Mouse (Mus musculus): Measurements from ENCODE around the gene Ddc. TPM values are rescaled to one million over a fixed set of nuclear protein-coding genes. Genes with fewer than 3 reads are reported as not detected.
A peak's percentile ranks its signal among the peaks of the same experiment; 100 is the strongest.

Gene Ddc
- total and polyA plus RNA-seq, 3 experiments: 0.17 to 0.33 TPM; not detected in 1

DNA sequence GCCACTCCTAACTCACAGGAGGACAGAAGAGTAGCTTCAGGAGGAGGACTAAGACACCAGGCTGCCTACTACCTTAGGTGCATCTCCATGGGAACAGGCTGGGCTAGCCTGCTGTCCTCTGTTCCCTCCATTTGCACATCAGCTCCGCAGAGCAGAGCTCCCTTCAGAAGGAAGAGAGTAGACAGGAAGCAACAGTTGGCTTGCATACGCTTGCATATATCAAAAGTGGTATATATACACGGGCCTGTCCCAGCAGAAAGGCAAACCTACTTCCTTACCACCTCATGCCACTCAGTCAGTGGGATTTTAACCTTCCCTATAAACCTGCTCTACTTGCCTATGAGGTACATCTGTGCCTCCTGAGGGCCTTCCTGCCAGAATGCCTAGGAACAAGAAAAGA lies 9.2 kb downstream of the Ddc start:
- Histone ChIP-seq H3K4me3 (replicated peaks in 1 of 3; ENCODE audit: low read depth in 2 of 3, low read length in 2 of 3, poor library complexity in 1 of 3) (no peak overlapping the region), H3K27me3 (replicated peaks) (no peaks in the 10 kb centered on the region), H3K4me1 (ENCODE audit: control insufficient read depth in 1 of 2, insufficient read depth in 2 of 2) (peaks cover 17 to 71% of the 10 kb centered on the region in 2 experiments), H3K4me2 (ENCODE audit: insufficient read depth, low read depth, poor library complexity, severe bottlenecking) (no peak overlapping the region), H3K27ac (ENCODE audit: insufficient read depth, low read depth) (no peak overlapping the region), H3K79me2 (replicated peaks; ENCODE audit: control insufficient read depth, extremely low read depth, insufficient read depth, poor library complexity, severe bottlenecking) (no peaks in the 10 kb centered on the region), H3K9ac (ENCODE audit: insufficient read depth, low read depth) (no peak overlapping the region), H3K9me3 (replicated peaks; ENCODE audit: low read length) (no peaks in the 10 kb centered on the region), H3K36me3 (replicated peaks in 1 of 2; ENCODE audit: control insufficient read depth in 1 of 2, insufficient read depth in 1 of 2, low read length in 1 of 2) (no peaks in the 10 kb centered on the region)
- no peak for DNase-seq (ENCODE audit: extremely low read depth)
- TF ChIP-seq UBTF (IDR thresholded peaks at IDR 0.05; ENCODE audit: low read depth, low read length) (no peak), EP300 (IDR thresholded peaks at IDR 0.05; ENCODE audit: low read length) (no peak), ZMIZ1 (IDR thresholded peaks at IDR 0.05; ENCODE audit: low read depth, low read length) (no peak), PAX5 (IDR thresholded peaks at IDR 0.05; ENCODE audit: low read length) (no peak), BHLHE40 (IDR thresholded peaks at IDR 0.05; ENCODE audit: low read depth, low read length) (no peak)
- in situ Hi-C loops (cut with MboI; ENCODE audit: low pct_ligation_motif_present, low pct_unique_long_range_greater_than_20kb, low sequenced_read_pairs): no loop called here
- dilution Hi-C loops (cut with MboI; ENCODE audit: extremely low pct_ligation_motif_present, extremely low pct_unique_long_range_greater_than_20kb, low sequenced_read_pairs): no loop called here

GRCm38 (mm10) chr11:11888051-11888450 lies 9.9 kb downstream of the Ddc start:
- no peaks in the 10 kb centered on the region for H3K36me3 ChIP-seq (replicated peaks in 1 of 2; ENCODE audit: control insufficient read depth in 1 of 2, insufficient read depth in 1 of 2, low read length in 1 of 2)
- no peak for TF ChIP-seq IRF4 (IDR thresholded peaks at IDR 0.05; ENCODE audit: low read depth, low read length)
- TF ChIP-seq NELFE (IDR thresholded peaks at IDR 0.05; ENCODE audit: low read depth, low read length): no peak
- TF ChIP-seq USF1 (IDR thresholded peaks at IDR 0.05; ENCODE audit: low read depth, low read length): no peak
- TF ChIP-seq EP300 (IDR thresholded peaks at IDR 0.05; ENCODE audit: low read length): no peak
- TF ChIP-seq MEF2A (IDR thresholded peaks at IDR 0.05; ENCODE audit: borderline replicate concordance, low read depth, low read length): no peak
- TF ChIP-seq ZMIZ1 (IDR thresholded peaks at IDR 0.05; ENCODE audit: low read depth, low read length): no peak
- no peak for TF ChIP-seq E2F4 (IDR thresholded peaks at IDR 0.05; ENCODE audit: insufficient replicate concordance, low read depth, low read length)
- no peak for TF ChIP-seq RAD21 (IDR thresholded peaks at IDR 0.05; ENCODE audit: low read depth, low read length)
- no peaks in the 10 kb centered on the region for H3K9me3 ChIP-seq (replicated peaks; ENCODE audit: low read length)
- no peaks in the 10 kb centered on the region for H3K79me2 ChIP-seq (replicated peaks; ENCODE audit: control insufficient read depth, extremely low read depth, insufficient read depth, poor library complexity, severe bottlenecking)
- H3K9ac ChIP-seq (ENCODE audit: insufficient read depth, low read depth): no peak overlapping the region
- H3K4me1 ChIP-seq (ENCODE audit: control insufficient read depth in 1 of 2, insufficient read depth in 2 of 2): peaks cover 17 to 73% of the 10 kb centered on the region in 2 experiments
- DNase-seq (ENCODE audit: extremely low read depth): no peak
- H3K4me3 ChIP-seq (replicated peaks in 1 of 3; ENCODE audit: low read depth in 2 of 3, low read length in 2 of 3, poor library complexity in 1 of 3): no peak overlapping the region
- dilution Hi-C loops (cut with MboI; ENCODE audit: extremely low pct_ligation_motif_present, extremely low pct_unique_long_range_greater_than_20kb, low sequenced_read_pairs): no loop called here
- H3K27ac ChIP-seq (ENCODE audit: insufficient read depth, low read depth): no peak overlapping the region
- no peaks in the 10 kb centered on the region for H3K27me3 ChIP-seq (replicated peaks)
- no peak overlapping the region for H3K4me2 ChIP-seq (ENCODE audit: insufficient read depth, low read depth, poor library complexity, severe bottlenecking)
- in situ Hi-C loops (cut with MboI; ENCODE audit: low pct_ligation_motif_present, low pct_unique_long_range_greater_than_20kb, low sequenced_read_pairs): no loop called here

- TF ChIP-seq ZKSCAN1 (IDR thresholded peaks at IDR 0.05; ENCODE audit: borderline replicate concordance, low read depth, low read length): peak; percentile 16; the same call in 1 of the 2 replicates
- peak; percentile 63; the same call in 1 of the 2 replicates for TF ChIP-seq MAX (IDR thresholded peaks at IDR 0.05; ENCODE audit: low read length)
- 0 out of 2 replicates have a peak, but pooled peaks have one; percentile 29 for TF ChIP-seq MEF2A (IDR thresholded peaks at IDR 0.05; ENCODE audit: borderline replicate concordance, low read depth, low read length)
- TF ChIP-seq MYC (IDR thresholded peaks at IDR 0.05; ENCODE audit: low read depth, low read length): 0 out of 2 replicates have a peak, but pooled peaks have one; percentile 26
- TF ChIP-seq JUND (conservative IDR thresholded peaks at IDR 0.05; ENCODE audit: low read depth, low read length): no peak
- TF ChIP-seq ZNF384 (IDR thresholded peaks at IDR 0.05; ENCODE audit: low read depth, low read length): peak; percentile 99
- peak; percentile 20; the same call in 1 of the 2 replicates for TF ChIP-seq ELF1 (IDR thresholded peaks at IDR 0.05; ENCODE audit: low read depth, low read length)
- 0 out of 2 replicates have a peak, but pooled peaks have one; percentile 29 for TF ChIP-seq IRF4 (IDR thresholded peaks at IDR 0.05; ENCODE audit: low read depth, low read length)
- 0 out of 2 replicates have a peak, but pooled peaks have one; percentile 8 for TF ChIP-seq MAZ (IDR thresholded peaks at IDR 0.05; ENCODE audit: low read depth, low read length)
- TF ChIP-seq TBP (conservative IDR thresholded peaks at IDR 0.05; ENCODE audit: low read depth, low read length): no peak
- TF ChIP-seq BHLHE40 (IDR thresholded peaks at IDR 0.05; ENCODE audit: low read depth, low read length): peak; percentile 63
- TF ChIP-seq POLR2A (IDR thresholded peaks at IDR 0.05; ENCODE audit: low read depth, low read length): no peak
- 0 out of 2 replicates have a peak, but pooled peaks have one; percentile 27 for TF ChIP-seq ETS1 (conservative IDR thresholded peaks at IDR 0.05; ENCODE audit: low read depth, low read length)
- Histone ChIP-seq H3K4me1 (ENCODE audit: control insufficient read depth in 1 of 2, insufficient read depth in 2 of 2) (peaks cover 19 to 68% of the 10 kb centered on the region in 2 experiments), H3K27me3 (replicated peaks) (no peaks in the 10 kb centered on the region), H3K9me3 (replicated peaks; ENCODE audit: low read length) (no peaks in the 10 kb centered on the region), H3K4me3 (replicated peaks in 1 of 3; ENCODE audit: low read depth in 2 of 3, low read length in 2 of 3, poor library complexity in 1 of 3) (no peak overlapping the region), H3K79me2 (replicated peaks; ENCODE audit: control insufficient read depth, extremely low read depth, insufficient read depth, poor library complexity, severe bottlenecking) (no peaks in the 10 kb centered on the region), H3K36me3 (replicated peaks in 1 of 2; ENCODE audit: control insufficient read depth in 1 of 2, insufficient read depth in 1 of 2, low read length in 1 of 2) (no peaks in the 10 kb centered on the region), H3K27ac (ENCODE audit: insufficient read depth, low read depth) (no peak overlapping the region), H3K4me2 (ENCODE audit: insufficient read depth, low read depth, poor library complexity, severe bottlenecking) (no peak overlapping the region), H3K9ac (ENCODE audit: insufficient read depth, low read depth) (peak overlapping the region; percentile 3; the same call in 1 of the 2 replicates)
- dilution Hi-C loops (cut with MboI; ENCODE audit: extremely low pct_ligation_motif_present, extremely low pct_unique_long_range_greater_than_20kb, low sequenced_read_pairs) (no loop called here), in situ Hi-C loops (cut with MboI; ENCODE audit: low pct_ligation_motif_present, low pct_unique_long_range_greater_than_20kb, low sequenced_read_pairs) (no loop called here)
- peak; percentile 46 for DNase-seq (ENCODE audit: extremely low read depth)
Observed at GRCm38 (mm10) chr11:11886403-11886998, 11.4 kb downstream of the Ddc start.

All from CH12.LX (cell line).